Mouse (Mus musculus): Measurements from ENCODE around the gene Nf1.

- TF ChIP-seq CTCF (IDR thresholded peaks at IDR 0.05; ENCODE audit: low read depth) (no peak), EP300 (IDR thresholded peaks at IDR 0.05; ENCODE audit: low read depth) (no peak)
These were observed 9.9 kb upstream of the Nf1 start for GRCm38 (mm10) chr11:79329585-79329984.

Measured in heart, postnatal 0 days (tissue).